Mouse (Mus musculus): ENCODE data around the gene Slc25a22.

The Slc25a22 gene

DNA sequence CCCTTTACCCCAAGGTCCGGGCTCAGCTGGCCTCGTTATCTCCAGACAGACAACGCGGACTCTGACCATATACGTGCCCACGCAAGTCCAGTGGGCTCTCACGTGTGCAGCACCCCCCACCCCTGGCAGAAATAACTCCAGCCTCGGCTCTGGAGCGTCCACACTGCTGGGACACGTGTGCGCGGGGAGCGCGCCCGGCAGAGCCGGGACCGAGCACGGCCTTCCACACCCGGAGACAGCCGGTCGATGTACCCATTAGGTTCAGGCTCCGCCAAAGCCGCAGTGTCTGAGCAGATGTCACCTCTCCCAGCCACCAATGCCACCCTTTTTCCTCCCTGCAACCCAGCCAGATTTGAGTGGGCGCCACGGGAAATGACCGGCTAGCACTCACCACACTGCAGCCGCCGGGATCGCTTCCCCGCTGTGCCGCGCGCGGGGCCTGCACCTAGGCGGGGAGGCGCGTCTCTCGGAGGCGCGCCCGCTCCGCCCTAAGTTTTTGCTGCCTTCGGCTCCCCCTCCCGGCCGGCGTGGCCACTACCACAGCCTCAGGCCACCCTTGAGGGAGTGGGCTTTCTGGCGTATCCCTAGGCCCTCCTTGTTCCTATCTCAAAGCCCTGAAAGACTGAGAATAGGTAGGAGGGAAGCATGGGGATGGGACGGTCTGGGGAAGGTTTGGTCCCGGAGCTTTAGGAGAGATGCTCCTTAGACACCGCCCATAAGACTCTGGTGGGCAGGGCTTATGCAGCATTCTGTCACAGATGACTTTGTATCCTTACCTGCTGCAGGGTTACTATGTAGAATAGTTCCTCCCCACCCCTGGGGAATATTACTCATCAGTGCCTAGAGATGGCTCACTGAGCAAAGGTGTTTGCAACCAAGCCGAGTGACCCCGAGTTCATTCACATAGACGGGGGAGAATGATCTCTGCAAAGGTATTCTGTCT, at the start of gene Slc25a22:
TSS of gene Slc25a22 (minus strand) at position 715 of the 943 bp plus-strand sequence.
- DNase-seq, result peak; percentile 83 to 92

DNA sequence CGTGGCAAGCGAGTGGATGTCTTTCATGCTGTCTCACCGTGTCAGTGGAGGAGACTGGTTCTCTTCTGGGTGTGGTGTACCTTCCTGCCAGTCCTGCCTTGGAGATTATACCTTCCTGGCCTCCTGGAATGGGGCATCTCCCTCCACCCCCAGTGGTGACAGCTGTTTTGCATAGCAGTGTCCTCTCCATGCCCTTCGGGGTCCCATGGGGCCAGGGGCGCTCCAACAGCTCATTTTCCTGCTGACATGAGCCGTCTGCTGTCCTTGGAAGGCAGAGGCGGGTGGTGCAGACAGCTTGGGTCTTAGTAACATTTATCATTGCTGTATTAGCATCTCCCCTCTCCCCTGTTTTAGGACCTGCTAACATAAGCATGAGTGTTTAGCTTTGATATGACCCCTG, 49.4 kb upstream of the Slc25a22 start:
- no peak for DNase-seq

DNA sequence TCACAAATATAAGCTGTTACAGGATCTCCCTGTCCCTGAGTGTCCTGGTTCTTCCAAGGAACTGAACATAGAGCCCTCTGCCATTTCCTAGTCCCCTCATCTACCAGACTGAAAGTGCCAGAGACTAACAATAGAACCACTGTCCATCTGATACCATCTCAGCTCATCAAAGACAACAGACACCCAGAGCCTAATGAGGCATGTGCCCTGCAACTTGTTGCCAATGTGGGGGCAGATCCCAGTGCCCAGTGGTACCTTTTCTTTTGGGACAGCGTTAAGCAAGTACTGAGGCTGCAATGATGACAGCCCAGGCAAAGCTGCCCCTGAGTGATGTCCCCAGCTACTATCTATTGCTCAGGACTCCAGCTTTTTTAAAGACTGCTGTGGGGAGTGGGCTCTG, 48.5 kb upstream of the Slc25a22 start:
- no peak for DNase-seq

DNA sequence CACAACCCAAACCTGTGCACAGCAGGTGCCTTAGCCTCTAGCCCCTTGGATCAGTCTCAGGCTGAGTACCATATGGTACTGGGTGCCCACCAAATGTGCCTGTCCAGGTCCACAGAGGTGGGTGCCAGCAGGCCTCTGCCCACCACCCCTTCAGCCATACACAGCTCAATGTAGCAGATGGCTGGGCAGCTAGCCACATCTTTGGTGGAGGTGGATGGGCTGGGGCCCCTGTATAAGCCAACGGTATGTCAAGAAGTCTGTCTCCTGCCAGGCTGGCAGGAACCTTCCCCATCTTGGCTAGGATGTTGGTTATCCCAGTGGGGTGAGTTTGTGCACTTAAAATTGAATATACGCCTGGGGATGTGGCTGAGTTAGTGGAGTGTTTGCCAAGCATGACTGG, 47.9 kb upstream of the Slc25a22 start:
- peak; percentile 95 for DNase-seq

- DNase-seq, result no peak
Measured at GRCm38 (mm10) chr7:141485186-141485585, 47.5 kb upstream of the Slc25a22 start.

GRCm38 (mm10) chr7:141484186-141485120, 46.8 kb upstream of the Slc25a22 start:
- peak; percentile 59 to 64 for DNase-seq

DNA sequence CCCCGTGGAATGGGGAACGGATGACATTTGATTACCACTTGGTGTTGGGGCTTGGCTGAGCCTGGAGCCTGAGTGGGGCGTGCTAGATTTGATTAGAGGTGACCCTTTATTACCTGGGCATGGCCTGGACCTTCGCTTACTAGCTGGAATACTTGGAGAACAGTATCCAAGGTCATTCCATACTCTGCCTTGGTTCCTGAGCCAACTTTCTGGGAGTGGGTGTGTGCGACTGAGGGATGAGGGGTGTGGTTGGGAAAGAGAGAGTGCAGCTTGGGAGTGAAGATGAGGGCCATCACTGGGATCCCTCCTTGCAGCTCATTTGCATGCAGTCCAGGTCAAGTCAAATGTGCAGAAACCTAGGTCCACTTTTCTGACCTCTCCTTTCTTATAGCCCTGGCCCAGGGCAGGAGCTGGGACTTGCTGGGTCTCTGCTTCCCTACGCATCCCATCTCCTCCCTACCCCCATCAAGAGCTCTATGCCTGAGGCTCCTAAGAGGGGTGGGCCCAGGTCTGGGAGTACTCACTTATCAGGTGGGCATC, 45.5 kb upstream of the Slc25a22 start:
- no peak for DNase-seq

DNA sequence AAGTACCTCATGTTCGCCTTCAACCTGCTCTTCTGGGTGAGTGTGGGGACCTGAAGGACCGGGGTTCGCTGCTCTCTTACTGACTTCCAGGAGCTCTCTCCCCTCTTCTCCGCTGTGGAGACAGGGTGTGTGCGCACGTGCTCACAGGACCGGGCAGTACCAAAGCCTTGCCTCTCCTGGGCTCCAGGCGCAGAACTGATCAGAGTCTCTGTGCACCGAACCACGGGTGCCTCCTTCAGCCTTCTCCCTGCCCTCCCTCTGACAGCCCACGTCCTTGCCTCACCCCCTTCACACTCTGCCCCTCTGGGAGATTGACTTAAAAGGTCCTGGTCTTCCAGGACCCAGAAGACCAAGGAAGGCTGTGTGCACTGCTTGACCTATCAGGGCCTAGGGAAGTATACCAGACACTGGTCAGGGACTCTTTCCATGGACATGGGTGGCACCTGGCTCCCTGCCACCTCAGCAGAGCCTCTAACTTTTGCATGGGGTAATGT, 44.9 kb upstream of the Slc25a22 start:
- peak; percentile 55 to 65 for DNase-seq

GRCm38 (mm10) chr7:141481498-141482401, 44.1 kb upstream of the Slc25a22 start:
- DNase-seq, result peak; percentile 68 to 79

- DNase-seq, result peak; percentile 87
Measured at GRCm38 (mm10) chr7:141480842-141481497, 43.3 kb upstream of the Slc25a22 start.

DNA sequence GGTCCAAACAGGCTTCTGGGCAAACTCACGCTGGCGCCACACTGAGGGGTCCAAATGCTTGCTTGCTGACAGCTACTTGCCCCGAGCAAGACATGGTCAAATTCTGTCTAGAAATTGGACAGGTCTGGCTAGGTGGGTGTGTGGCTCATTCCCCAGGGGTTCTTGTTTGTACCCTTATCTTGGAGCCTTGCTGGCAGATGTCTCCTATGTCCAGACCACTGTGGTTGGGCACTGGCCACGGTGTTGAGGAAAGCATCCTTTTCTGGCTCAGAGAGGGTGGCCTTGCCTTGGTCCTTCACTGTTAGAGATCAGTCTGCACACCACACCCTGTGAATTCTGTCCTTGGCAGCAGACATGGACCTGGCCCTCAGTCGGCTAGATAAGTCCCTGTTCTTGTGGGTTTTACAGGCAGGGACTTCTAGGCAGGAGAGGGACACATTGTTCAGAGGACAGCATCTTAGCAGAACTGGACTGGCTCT, 40.6 kb upstream of the Slc25a22 start:
- DNase-seq, result no peak

DNA sequence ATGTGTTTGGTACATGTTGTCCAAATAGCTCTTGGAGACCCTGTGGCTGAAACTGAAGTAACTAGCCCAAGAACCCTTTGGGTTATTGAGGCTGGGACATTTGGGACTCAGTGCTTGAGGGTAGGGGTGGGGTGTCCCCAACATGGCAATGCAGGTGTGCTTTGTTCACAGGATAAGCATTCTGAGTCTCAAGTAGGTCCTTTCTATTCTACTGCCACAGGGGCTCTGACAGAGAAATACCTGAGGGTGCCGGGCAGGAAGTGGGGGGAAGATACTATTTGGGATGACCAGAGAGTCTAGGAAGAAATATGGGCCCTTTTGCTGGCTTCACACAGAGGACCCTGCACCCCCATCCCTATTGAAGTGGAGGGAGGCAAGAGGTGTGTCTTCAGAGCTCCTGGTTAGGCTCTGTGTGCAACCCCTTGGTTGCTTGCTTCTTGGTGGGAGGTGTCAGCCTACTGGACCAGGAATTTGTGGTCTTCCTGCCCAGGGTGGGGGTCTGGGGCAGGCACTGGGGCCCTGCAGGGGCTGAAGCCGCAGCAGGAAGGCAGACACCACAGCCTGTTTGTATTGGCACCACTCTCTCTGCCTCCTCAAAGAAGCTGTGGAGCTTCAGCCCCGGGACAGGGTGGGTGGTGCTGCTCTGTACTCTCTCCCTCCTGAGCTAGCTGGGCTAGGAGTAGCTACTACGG, 40.0 kb upstream of the Slc25a22 start:
- no peak for DNase-seq

DNA sequence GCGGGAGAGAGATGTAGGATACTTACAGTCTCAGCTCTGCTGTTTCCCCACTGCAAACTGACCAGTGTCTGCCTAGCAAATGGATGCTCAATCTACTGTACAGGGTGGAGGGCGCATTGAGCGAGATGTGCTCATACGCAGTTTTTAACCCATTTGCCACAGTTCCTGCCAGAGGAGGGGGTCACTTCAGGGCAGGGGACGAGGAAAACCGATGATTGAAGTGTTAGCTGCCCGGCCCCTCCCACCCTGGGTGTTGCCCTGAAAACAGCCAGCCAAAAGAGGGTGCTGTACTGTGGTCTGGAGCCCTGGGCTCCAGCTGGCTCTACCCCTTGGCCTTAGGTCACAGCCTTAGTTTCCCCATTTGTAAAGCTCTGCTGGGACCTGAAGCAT, 39.3 kb upstream of the Slc25a22 start:
- no peak for DNase-seq

GRCm38 (mm10) chr7:141476226-141476980, 38.7 kb upstream of the Slc25a22 start:
- peak in 1 of 2 experiments; percentile 52 for DNase-seq

DNA sequence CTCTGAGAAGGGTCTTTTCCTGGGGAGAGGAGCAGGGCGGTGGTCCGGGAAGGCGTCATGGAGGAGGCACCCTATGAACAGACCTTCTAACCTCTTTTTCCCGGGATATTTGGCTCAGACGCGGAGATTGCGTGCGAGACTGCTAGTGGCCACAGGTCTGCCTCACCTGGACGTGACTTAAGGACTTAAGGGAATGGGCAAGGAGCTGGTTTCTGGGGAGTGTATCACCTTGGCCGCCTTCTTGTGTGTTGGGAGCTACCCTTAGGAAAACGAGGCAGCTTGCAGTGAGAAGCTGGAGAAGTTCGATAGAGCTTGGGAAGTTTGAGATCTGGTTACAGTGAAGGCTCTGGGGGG, 38.1 kb upstream of the Slc25a22 start:
- DNase-seq, result no peak

- peak; percentile 80 to 90 for DNase-seq
Measured at GRCm38 (mm10) chr7:141475011-141475804, 37.5 kb upstream of the Slc25a22 start, which contains the start of the genes Polr2l and Tspan4. Polr2l (minus strand) TSS chr7:141475132. Tspan4 (plus strand) TSS chr7:141475240.

DNA sequence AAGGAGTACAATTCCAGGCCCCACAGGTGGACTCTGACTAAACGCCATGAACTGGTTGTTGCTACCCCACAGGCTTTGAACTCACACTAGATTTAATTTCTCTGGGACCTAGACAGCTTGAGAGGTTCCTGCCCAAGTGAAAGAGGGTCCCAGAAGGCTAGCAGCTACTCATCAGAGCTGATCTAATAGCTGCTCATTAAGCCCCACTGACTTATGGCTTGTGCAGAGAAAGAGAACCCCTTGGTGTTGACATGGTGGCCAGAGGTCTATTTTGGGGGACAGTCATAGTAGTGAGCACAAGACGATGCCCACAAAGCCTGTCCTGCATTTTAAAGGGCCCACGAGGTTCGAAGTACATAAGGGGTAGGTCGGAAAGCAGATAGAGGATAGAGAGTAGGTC, 36.5 kb upstream of the Slc25a22 start:
- DNase-seq, result no peak

GRCm38 (mm10) chr7:141472763-141473162, 35.1 kb upstream of the Slc25a22 start:
- DNase-seq, result no peak

DNA sequence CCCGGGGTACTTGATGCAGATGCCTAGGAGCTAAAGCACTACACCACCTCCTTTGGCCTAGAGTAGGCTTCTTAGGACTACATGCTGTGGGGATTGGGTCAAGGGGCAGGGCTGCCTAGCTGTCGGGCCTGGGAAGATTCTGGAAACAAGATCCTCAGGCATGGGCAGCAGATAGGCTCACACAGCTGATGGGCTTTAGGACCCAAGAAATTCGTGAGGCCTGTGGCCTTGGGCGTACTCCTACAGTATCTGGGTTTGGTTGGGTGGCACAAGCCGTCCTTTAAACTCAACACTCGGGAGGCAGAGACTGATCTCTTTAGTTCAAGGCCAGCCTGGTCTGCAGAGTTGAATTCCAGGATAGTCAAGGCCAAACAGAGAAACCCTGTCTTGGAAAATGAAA, 34.5 kb upstream of the Slc25a22 start:
- no peak for DNase-seq
